Mouse (Mus musculus) lung, adult 18-20 months (tissue): Measurements from ENCODE around the gene Scgb1b24.

ENCODE experiments used
- DNase-seq, 2 experiments: peaks; one replicate each; pipeline ENCODE4 v3.0.0; 2022; ENCODE audit warnings: mixed read lengths in 2 of 2

Gene Scgb1b24

DNA sequence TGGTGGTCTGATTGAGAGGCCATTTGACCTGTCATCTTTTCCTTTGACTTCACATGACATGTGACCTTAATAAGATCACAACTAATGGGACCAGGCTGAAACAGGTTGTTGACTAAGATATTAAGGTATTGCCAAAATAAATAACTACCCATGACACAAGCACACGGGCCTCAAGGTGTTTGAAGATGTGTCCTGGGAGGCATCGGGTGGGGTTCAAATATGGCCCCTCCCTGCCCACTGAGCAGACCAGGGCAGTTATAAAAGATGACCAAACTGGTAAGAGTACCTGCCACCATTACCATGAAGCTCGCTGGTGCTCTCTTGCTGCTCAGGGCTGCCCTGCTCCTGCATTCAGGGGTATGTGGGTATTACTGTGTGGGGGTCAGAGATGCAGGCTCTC lies at the start of gene Scgb1b24:
TSS of gene Scgb1b24 (plus strand) at position 301 of the 400 bp plus-strand sequence.
- DNase-seq: no peak

- no peak for DNase-seq
These were observed 4.4 kb upstream of the Scgb1b24 start, which contains the start of gene Scgb2b24 for GRCm38 (mm10) chr7:33739212-33739611. Gene Scgb2b24, minus strand, starts transcription at chr7:33739312.
